Mouse (Mus musculus) thymus, adult 2 months (tissue): ENCODE results near the gene Olfr550. TPM values are rescaled to one million over a fixed set of nuclear protein-coding genes. Genes with fewer than 3 reads are reported as not detected.

Source experiments
- DNase-seq: peaks from one replicate; pipeline ENCODE4 v3.0.0; 2021
- H3K27ac ChIP-seq: fragments of 200-500 bp; 2 replicates; pipeline ENCODE4 v1.5.1; 2012; ENCODE audit warnings: low read length, control low read depth; ENCODE audit not compliant: control insufficient read depth, insufficient read depth
- H3K27me3 ChIP-seq: fragments of 200-500 bp; 2 replicates; pipeline ENCODE4 v1.6.1; 2012; ENCODE audit warnings: mild to moderate bottlenecking, low read length, moderate library complexity, mixed read lengths; ENCODE audit not compliant: control insufficient read depth, insufficient read depth
- H3K36me3 ChIP-seq: fragments of 200-500 bp; 2 replicates; pipeline ENCODE4 v1.6.1; 2012; ENCODE audit warnings: mild to moderate bottlenecking, low read length, moderate library complexity; ENCODE audit not compliant: control insufficient read depth, insufficient read depth
- H3K4me1 ChIP-seq: fragments of 200-500 bp; replicated peaks from 2 replicates; pipeline ENCODE4 v1.6.1; 2012; ENCODE audit warnings: low read length; ENCODE audit not compliant: control insufficient read depth, insufficient read depth
- H3K4me3 ChIP-seq: fragments of 200-500 bp; 2 replicates; pipeline ENCODE4 v1.5.1; 2012; ENCODE audit warnings: mild to moderate bottlenecking, low read length, control low read depth, moderate library complexity; ENCODE audit not compliant: control insufficient read depth, insufficient read depth
- CTCF ChIP-seq: fragments of 200-500 bp; IDR thresholded peaks from 2 replicates; pipeline ENCODE4 v1.5.1; 2012; ENCODE audit warnings: mild to moderate bottlenecking, control low read depth, low read length, moderate library complexity, borderline replicate concordance; ENCODE audit not compliant: control insufficient read depth, poor library complexity, insufficient read depth; ENCODE audit errors: extremely low read depth
- POLR2A ChIP-seq: fragments of 200-500 bp; IDR thresholded peaks from 2 replicates; pipeline ENCODE4 v1.6.1; 2012; ENCODE audit warnings: mild to moderate bottlenecking, low read length, control low read depth, moderate library complexity; ENCODE audit not compliant: control insufficient read depth, poor library complexity, insufficient read depth; ENCODE audit errors: extremely low read depth
- WGBS: fragments of 180-500 bp; shearing (Covaris S2); methylation state at CpG from one replicate; pipeline ENCODE4 v1.1.7; 2018; 5-methylcytosine and 5-hydroxymethylcytosine counted together
- polyA plus RNA-seq: library from polyadenylated mRNA; depleted of rRNA; stranded (reverse); fragments of >200 nt; gene quantifications from 2 replicates; pipeline ENCODE4 v1.2.3, GENCODE M21; 2012; rRNA removed

The Olfr550 gene
- 0.13 TPM in 1 of 2 replicates, not detected in the other for polyA plus RNA-seq

DNA sequence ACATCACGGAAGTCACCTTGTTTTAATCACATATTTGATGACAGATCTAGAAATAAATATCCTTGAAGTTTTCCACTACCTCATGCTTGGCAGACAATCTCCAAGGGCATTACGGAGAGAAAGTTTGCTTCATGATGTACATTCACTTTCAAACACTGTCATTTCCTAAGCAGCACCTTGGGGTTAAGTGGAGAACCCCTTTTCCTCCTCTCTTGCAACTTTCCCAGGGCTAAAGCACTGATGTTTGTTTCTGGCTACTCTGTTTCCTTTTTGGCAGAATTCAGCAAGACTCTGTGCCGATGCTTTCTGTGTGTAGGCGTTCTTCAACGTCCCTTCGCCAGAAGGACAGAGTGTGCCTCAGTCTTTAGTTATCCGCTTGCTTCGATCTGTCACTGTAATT lies at the start of gene Olfr550:
TSS of gene Olfr550 (plus strand) at position 301 of the 400 bp plus-strand sequence.
- H3K36me3 ChIP-seq, result no peaks in the 10 kb centered on the region
- H3K4me3 ChIP-seq, result no peak within 1 kb of the TSS
- 0 out of 2 replicates have a peak, but pooled peaks cover 2% of the 10 kb centered on the region for H3K4me1 ChIP-seq
- no peak for DNase-seq
- WGBS, result 98% methylated on average over 8 of the region's 8 CpGs
- no peak for TF ChIP-seq POLR2A
- H3K27ac ChIP-seq, result no peak within 1 kb of the TSS
- no peaks in the 10 kb centered on the region for H3K27me3 ChIP-seq

DNA sequence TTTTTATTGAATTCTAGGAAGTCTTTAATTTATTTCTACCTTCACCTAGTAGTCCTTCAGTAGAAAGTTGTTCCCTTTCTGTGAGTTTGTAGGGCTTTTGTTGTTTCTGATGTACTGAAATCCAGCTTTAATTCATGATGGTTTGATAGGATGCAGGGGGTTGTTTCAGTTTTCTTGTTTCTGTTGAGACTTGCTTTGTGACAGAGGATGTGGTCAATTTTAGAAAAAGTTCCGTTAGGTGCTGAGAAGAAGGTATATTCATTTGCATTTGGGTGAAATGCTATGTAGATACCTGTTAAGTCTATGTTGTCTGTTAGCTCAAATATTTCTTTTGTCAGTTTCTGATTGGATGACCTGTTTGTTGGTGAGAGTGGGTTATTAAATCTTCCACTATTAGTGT lies 42.2 kb upstream of the Olfr550 start:
- no peaks in the 10 kb centered on the region for H3K36me3 ChIP-seq
- H3K4me1 ChIP-seq, result no peaks in the 10 kb centered on the region
- 16% methylated on average over 1 of the region's 1 CpGs for WGBS
- H3K27me3 ChIP-seq, result no peaks in the 10 kb centered on the region
- H3K27ac ChIP-seq, result no peak overlapping the region
- TF ChIP-seq CTCF (no peak), POLR2A (no peak)
- DNase-seq, result no peak
- H3K4me3 ChIP-seq, result no peak overlapping the region

DNA sequence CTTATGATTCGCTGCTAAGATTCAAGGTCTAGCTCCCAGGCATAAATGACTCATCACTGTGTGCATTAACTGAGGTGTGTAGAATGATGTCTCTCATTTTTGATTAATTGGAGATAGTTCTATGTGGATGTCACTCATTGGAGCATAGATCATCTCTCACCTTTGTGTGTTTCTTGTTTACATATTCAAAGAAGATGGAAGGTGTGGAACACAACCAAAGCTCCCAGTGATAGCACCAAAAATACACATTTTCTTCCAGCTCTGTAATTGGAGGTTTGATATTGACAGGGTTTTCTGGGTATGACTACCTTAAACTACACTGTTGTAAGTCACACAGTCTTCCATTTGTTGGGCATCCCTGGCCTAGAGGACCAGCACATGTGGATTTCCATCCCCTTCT lies 36.8 kb upstream of the Olfr550 start, which contains the start of gene Olfr547:
TSS of gene Olfr547 (plus strand) at position 301 of the 400 bp plus-strand sequence.
- Histone ChIP-seq H3K4me1 (no peaks in the 10 kb centered on the region), H3K36me3 (no peaks in the 10 kb centered on the region), H3K27me3 (no peaks in the 10 kb centered on the region), H3K4me3 (no peak within 1 kb of the TSS), H3K27ac (no peak within 1 kb of the TSS)
- no peak for TF ChIP-seq POLR2A
- TF ChIP-seq CTCF, result no peak
- DNase-seq, result no peak
- 91% methylated on average over 1 of the region's 1 CpGs for WGBS

GRCm38 (mm10) chr7:102540596-102540995 lies 30.6 kb upstream of the Olfr550 start, which contains the start of gene Olfr548-ps1:
Gene Olfr548-ps1, plus strand, starts transcription at chr7:102540896.
- WGBS, result 86% methylated on average over 2 of the region's 2 CpGs
- Histone ChIP-seq H3K4me3 (no peak within 1 kb of the TSS), H3K36me3 (no peaks in the 10 kb centered on the region), H3K27ac (no peak within 1 kb of the TSS), H3K27me3 (no peaks in the 10 kb centered on the region), H3K4me1 (no peaks in the 10 kb centered on the region)
- no peak for DNase-seq
- TF ChIP-seq POLR2A (no peak), CTCF (no peak)

DNA sequence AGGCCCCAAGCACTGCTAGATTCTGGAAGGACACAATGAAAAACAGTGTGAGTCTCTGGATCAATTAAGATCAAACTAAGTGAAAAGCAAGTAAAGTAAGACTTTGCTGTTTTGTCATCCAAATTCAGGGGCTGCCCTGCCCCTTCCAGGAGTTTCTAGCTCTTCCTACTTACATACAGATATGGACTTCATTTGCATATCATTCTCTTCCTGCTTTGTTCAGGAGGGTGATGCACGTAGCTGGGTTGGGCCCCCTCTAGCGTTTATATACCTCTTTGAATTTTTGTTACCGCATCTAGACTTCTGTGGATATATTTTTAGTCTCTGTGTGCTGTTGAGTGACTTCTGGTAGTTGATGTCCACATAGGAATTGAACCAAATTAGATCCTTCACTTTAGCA lies 30.0 kb upstream of the Olfr550 start:
- no peak for DNase-seq
- H3K4me3 ChIP-seq, result no peak overlapping the region
- TF ChIP-seq CTCF (no peak), POLR2A (no peak)
- 67% methylated on average over 3 of the region's 3 CpGs for WGBS
- H3K27ac ChIP-seq, result no peak overlapping the region
- no peaks in the 10 kb centered on the region for H3K4me1 ChIP-seq
- no peaks in the 10 kb centered on the region for H3K36me3 ChIP-seq
- H3K27me3 ChIP-seq, result no peaks in the 10 kb centered on the region

DNA sequence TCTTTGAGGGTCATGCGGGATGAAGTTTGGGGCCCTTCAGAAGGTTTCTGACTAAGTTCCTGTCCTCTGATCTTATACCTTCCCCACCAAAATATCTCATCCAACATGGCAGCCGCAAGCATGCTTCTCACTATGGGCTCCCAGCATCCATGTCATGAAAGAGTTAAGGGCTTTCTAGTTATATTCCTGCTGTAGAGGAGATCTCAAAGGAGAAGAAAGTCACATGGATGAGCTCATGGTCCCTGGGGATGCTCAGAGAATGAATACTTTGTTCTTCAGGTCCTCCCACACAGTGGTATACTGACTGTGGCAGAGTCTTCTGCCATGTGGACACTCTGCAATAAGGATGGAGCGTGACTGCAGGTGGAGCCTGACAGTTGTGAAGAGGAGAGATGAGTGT lies 21.7 kb upstream of the Olfr550 start, which contains the start of gene Olfr549:
TSS of gene Olfr549 (plus strand) at position 301 of the 400 bp plus-strand sequence.
- Histone ChIP-seq H3K27ac (no peak within 1 kb of the TSS), H3K36me3 (no peaks in the 10 kb centered on the region), H3K27me3 (no peaks in the 10 kb centered on the region), H3K4me3 (no peak within 1 kb of the TSS), H3K4me1 (no peaks in the 10 kb centered on the region)
- WGBS, result 98% methylated on average over 3 of the region's 3 CpGs
- no peak for DNase-seq
- no peak for TF ChIP-seq POLR2A
- no peak for TF ChIP-seq CTCF

- Histone ChIP-seq H3K4me1 (no peaks in the 10 kb centered on the region), H3K36me3 (peaks cover 3% of the 10 kb centered on the region; the same call in 1 of the 2 replicates), H3K4me3 (no peak overlapping the region), H3K27ac (no peak overlapping the region), H3K27me3 (no peaks in the 10 kb centered on the region)
- DNase-seq, result no peak
- TF ChIP-seq POLR2A (no peak), CTCF (no peak)
- WGBS, result 48% methylated on average over 3 of the region's 3 CpGs
These were observed 18.0 kb upstream of the Olfr550 start for GRCm38 (mm10) chr7:102553279-102553678.
